Mouse (Mus musculus) limb, embryonic 15.5 days (tissue): ENCODE measurements around the gene Slc35c2. TPM values are rescaled to one million over a fixed set of nuclear protein-coding genes. Genes with fewer than 3 reads are reported as not detected.
A peak's percentile ranks its signal among the peaks of the same experiment; 100 is the strongest.

ENCODE experiments used
- ATAC-seq: fragments of 200-750 bp; cut with Nextera tagmentation; 2 replicates; pipeline ENCODE4 v1.8.0; 2017; ENCODE audit warnings: low read depth, moderate TSS enrichment; ENCODE audit not compliant: insufficient number of reproducible peaks, low FRiP score, low TSS enrichment
- H3K27ac ChIP-seq: fragments of 300-500 bp; sonication (generic); 2 replicates; pipeline ENCODE4 v1.5.1; 2015; ENCODE audit warnings: moderate library complexity, mild to moderate bottlenecking, inconsistent platforms
- H3K27me3 ChIP-seq: fragments of 300-500 bp; sonication (generic); 2 replicates; pipeline ENCODE4 v1.6.1; 2015; ENCODE audit warnings: inconsistent platforms
- H3K36me3 ChIP-seq: fragments of 300-500 bp; sonication (generic); 2 replicates; pipeline ENCODE4 v1.6.1; 2015; ENCODE audit warnings: inconsistent platforms
- H3K4me1 ChIP-seq: fragments of 300-500 bp; sonication (generic); 2 replicates; pipeline ENCODE4 v1.6.1; 2015; ENCODE audit warnings: inconsistent platforms
- H3K4me2 ChIP-seq: fragments of 300-500 bp; sonication (generic); 2 replicates; pipeline ENCODE4 v1.6.1; 2015; ENCODE audit warnings: mild to moderate bottlenecking, inconsistent platforms
- H3K4me3 ChIP-seq: fragments of 300-500 bp; sonication (generic); 2 replicates; pipeline ENCODE4 v1.5.1; 2015; ENCODE audit warnings: mild to moderate bottlenecking, inconsistent platforms
- H3K9ac ChIP-seq: fragments of 300-500 bp; sonication (generic); 2 replicates; pipeline ENCODE4 v1.6.1; 2015; ENCODE audit warnings: inconsistent platforms
- H3K9me3 ChIP-seq: fragments of 300-500 bp; sonication (generic); 2 replicates; pipeline ENCODE4 v1.6.1; 2016; ENCODE audit warnings: inconsistent platforms
- WGBS: fragments of 180-500 bp; shearing (Covaris S2); methylation state at CpG from one replicate; pipeline ENCODE4 v1.1.7; 2015; 5-methylcytosine and 5-hydroxymethylcytosine counted together
- polyA plus RNA-seq: library from polyadenylated mRNA; unstranded; fragments of >200 nt; fragmentation: Nextera tagmentation; extraction: Ambion mirVana; gene quantifications from 2 replicates; pipeline ENCODE4 v1.2.1, GENCODE M21; 2015

Slc35c2 gene
- polyA plus RNA-seq, 1 experiment from 2014 or later: 53.3 TPM

DNA sequence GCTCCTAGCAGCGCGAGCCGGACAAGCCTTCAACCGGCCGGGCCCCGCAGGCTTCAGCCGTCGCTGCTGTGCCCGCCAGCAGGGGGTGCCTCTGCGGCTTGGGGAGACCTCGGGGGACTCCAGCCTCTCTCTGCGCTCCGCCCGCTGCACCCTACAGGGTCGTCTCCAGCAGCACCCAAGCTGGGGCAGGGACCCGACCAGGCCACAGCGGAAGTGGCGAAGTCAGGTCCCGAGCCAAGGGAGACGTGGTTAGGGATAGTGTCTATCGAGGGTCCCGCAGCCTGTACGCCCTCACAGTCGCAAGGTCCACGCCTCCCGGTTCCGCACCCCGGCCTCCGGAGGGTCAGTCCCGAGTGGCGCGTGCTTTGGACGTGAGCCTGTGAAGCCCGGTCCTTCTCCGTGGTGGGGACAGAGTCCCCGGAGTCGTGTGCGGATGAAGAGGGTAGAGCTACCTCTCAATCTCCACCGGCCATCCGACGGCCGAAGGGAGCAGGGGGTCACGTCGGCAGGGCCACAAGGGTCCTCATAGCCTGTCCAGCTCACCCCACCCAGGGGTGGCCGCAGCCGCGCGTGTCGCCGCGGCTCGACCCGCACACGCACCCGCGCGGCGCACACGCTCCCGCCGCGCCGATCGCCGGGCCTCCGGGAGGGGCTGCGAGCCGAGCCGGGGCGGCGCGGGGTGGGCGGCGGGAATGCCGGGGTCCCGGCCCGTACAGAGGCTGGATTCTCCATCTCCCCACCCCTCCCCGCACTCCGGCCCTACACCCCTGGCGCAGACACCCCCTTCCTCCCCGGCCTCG, 54.0 kb downstream of the Slc35c2 start:
- peak overlapping the region; percentile 54 for H3K4me3 ChIP-seq
- WGBS: under 1% methylated on average over 71 of the region's 82 CpGs
- no peak for ATAC-seq
- H3K9ac ChIP-seq: no peak overlapping the region
- peaks cover 98% of the 10 kb centered on the region for H3K27me3 ChIP-seq
- H3K27ac ChIP-seq: no peak overlapping the region
- H3K4me2 ChIP-seq: peak overlapping the region; percentile 99
- H3K9me3 ChIP-seq: no peaks in the 10 kb centered on the region
- H3K4me1 ChIP-seq: peaks cover 25% of the 10 kb centered on the region
- H3K36me3 ChIP-seq: no peaks in the 10 kb centered on the region

DNA sequence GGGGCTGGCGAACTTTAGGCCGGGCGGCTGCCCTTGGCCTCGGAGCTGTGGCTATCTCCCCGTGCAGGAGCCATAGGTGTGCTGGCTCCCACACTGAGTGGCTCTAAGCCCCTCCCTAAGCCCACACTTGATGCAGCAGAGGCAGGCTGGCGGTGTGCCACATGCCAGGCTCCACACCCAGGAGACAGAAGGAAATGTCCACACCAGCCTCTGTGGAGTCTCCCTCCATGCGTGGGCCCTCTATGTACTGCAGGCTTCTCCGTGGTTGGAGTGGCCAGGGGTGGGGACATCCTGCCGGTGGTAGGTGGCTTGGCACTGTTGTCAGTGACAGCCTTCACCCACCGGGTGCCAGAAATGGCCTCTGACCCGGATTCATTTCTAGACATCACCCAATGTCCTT, 58.6 kb downstream of the Slc35c2 start:
- ATAC-seq: no peak
- WGBS: 82% methylated on average over 11 of the region's 11 CpGs
- Histone ChIP-seq H3K4me1 (peaks cover 11% of the 10 kb centered on the region), H3K9me3 (no peaks in the 10 kb centered on the region), H3K27ac (no peak overlapping the region), H3K4me2 (no peak overlapping the region), H3K36me3 (no peaks in the 10 kb centered on the region), H3K9ac (no peak overlapping the region), H3K4me3 (no peak overlapping the region), H3K27me3 (peaks cover 85% of the 10 kb centered on the region)

Other genes with a start within 250 kb of the Slc35c2 start
- gene Cd40, start 232.2 kb downstream of the Slc35c2 start, polyA plus RNA-seq: 7.0 and 7.5 TPM in 2 replicates
- not detected in 2 replicates for gene 1700025C18Rik, start 197.1 kb downstream of the Slc35c2 start, polyA plus RNA-seq
- gene Cdh22, start 53.0 kb downstream of the Slc35c2 start, polyA plus RNA-seq: 0.19 and 0.24 TPM in 2 replicates
- gene Elmo2, start 38.6 kb upstream of the Slc35c2 start, polyA plus RNA-seq: 77.4 and 80.9 TPM in 2 replicates
- 0.30 and 0.58 TPM in 2 replicates for gene Zfp663, start 80.9 kb upstream of the Slc35c2 start, polyA plus RNA-seq
- 5.1 and 6.6 TPM in 2 replicates for gene Zfp334, start 100.4 kb upstream of the Slc35c2 start, polyA plus RNA-seq
- gene Ocstamp, start 112.5 kb upstream of the Slc35c2 start, polyA plus RNA-seq: 0.27 and 0.79 TPM in 2 replicates
- gene Slc13a3, start 185.4 kb upstream of the Slc35c2 start, polyA plus RNA-seq: 0.28 and 0.67 TPM in 2 replicates
- 37.0 and 41.3 TPM in 2 replicates for gene Trp53rka, start 205.5 kb upstream of the Slc35c2 start, polyA plus RNA-seq
- gene Slc2a10, start 215.9 kb upstream of the Slc35c2 start, polyA plus RNA-seq: 13.9 and 16.3 TPM in 2 replicates